In genomic region chr9:71772338-71772737, GRCm38 (mm10) we compare ENCODE assay signal across 8 mouse cellular contexts. TPM values are rescaled to one million over a fixed set of nuclear protein-coding genes. Genes with fewer than 3 reads are reported as not detected.
DNase-seq lines count a peak whose midpoint lies in the region.

No protein-coding gene starts in this region.

- peak; percentile 49 for DNase-seq in gastrocnemius, postnatal 10 days
- no peak for DNase-seq in gastrocnemius, postnatal 36 days
- DNase-seq in urinary bladder, postnatal 14 days (ENCODE audit: low spot score): peak; percentile 63
- DNase-seq in urinary bladder, postnatal 10 days (ENCODE audit: low spot score): no peak
- peak; percentile 64 to 78 for DNase-seq in cerebellum, postnatal 14 days
- DNase-seq in lung, adult 18-20 months: peak; percentile 58 to 66
- DNase-seq in testis, postnatal 10 days (ENCODE audit: low spot score): peak; percentile 78
- DNase-seq in ovary, adult 18-20 months (ENCODE audit: low spot score): no peak

- intact Hi-C loops in gastrocnemius, postnatal 36 days (cut with DNase I): loop anchor here (5.0 kb wide), 1 partner anchor 125 kb away; no protein-coding TSS in a partner anchor

RNA-seq across cellular contexts. Expression of gene Cgnl1, which starts 0.9 kb away (rescaled TPM):
- 10 to 100 TPM; 12.0 to 13.1 TPM for total RNA-seq in gastrocnemius, postnatal 10 days (2021)
- 1 to 10 TPM; 4.0 to 7.6 TPM for total RNA-seq in gastrocnemius, postnatal 36 days (2021)

Comparison
In these comparisons a context has a peak if more than half of its experiments do, and no peak if none do; other contexts are left out.
1. DNase-seq: peak in gastrocnemius, postnatal 10 days (single experiment), urinary bladder, postnatal 14 days (single experiment), cerebellum, postnatal 14 days (2 of 2), lung, adult 18-20 months (2 of 2) and testis, postnatal 10 days (single experiment); none in gastrocnemius, postnatal 36 days (0 of 2), urinary bladder, postnatal 10 days (single experiment) and ovary, adult 18-20 months (single experiment).